Mouse (Mus musculus): ENCODE measurements around the gene Lrrc59.

Lrrc59 gene

GRCm38 (mm10) chr11:94629199-94629883 lies at the start of gene Lrrc59:
Gene Lrrc59, plus strand, starts transcription at chr11:94629767.
- DNase-seq (ENCODE audit: low spot score in 2 of 2), result peak; percentile 90 to 94

- DNase-seq (ENCODE audit: low spot score in 2 of 2), result no peak
Observed at GRCm38 (mm10) chr11:94580111-94580740, 49.3 kb upstream of the Lrrc59 start.

- DNase-seq (ENCODE audit: low spot score in 2 of 2), result no peak
Observed at GRCm38 (mm10) chr11:94585091-94585490, 44.5 kb upstream of the Lrrc59 start.

GRCm38 (mm10) chr11:94587511-94587910 lies 42.1 kb upstream of the Lrrc59 start:
- DNase-seq (ENCODE audit: low spot score in 2 of 2), result no peak

- DNase-seq (ENCODE audit: low spot score in 2 of 2), result no peak
Observed at GRCm38 (mm10) chr11:94596311-94596852, 33.2 kb upstream of the Lrrc59 start.

GRCm38 (mm10) chr11:94597319-94597718 lies 32.2 kb upstream of the Lrrc59 start:
- peak; percentile 22 to 65 for DNase-seq (ENCODE audit: low spot score in 2 of 2)

GRCm38 (mm10) chr11:94598437-94599120 lies 31.0 kb upstream of the Lrrc59 start:
- DNase-seq (ENCODE audit: low spot score in 2 of 2), result no peak

- no peak for DNase-seq (ENCODE audit: low spot score in 2 of 2)
Observed at GRCm38 (mm10) chr11:94600447-94600846, 29.1 kb upstream of the Lrrc59 start.

- peak; percentile 86 to 91 for DNase-seq (ENCODE audit: low spot score in 2 of 2)
Observed at GRCm38 (mm10) chr11:94601321-94602281, 28.0 kb upstream of the Lrrc59 start, which contains the start of gene Acsf2. Gene Acsf2, minus strand, starts transcription at chr11:94601871.

GRCm38 (mm10) chr11:94602356-94602955 lies 27.1 kb upstream of the Lrrc59 start:
- no peak for DNase-seq (ENCODE audit: low spot score in 2 of 2)

- no peak for DNase-seq (ENCODE audit: low spot score in 2 of 2)
Observed at GRCm38 (mm10) chr11:94610744-94611740, 18.5 kb upstream of the Lrrc59 start.

- DNase-seq (ENCODE audit: low spot score in 2 of 2), result no peak
Observed at GRCm38 (mm10) chr11:94614603-94615002, 15.0 kb upstream of the Lrrc59 start.

- DNase-seq (ENCODE audit: low spot score in 2 of 2), result no peak
Observed at GRCm38 (mm10) chr11:94615494-94615893, 14.1 kb upstream of the Lrrc59 start.

- DNase-seq (ENCODE audit: low spot score in 2 of 2), result no peak
Observed at GRCm38 (mm10) chr11:94617646-94618045, 11.9 kb upstream of the Lrrc59 start.

GRCm38 (mm10) chr11:94620766-94621457 lies 8.7 kb upstream of the Lrrc59 start:
- DNase-seq (ENCODE audit: low spot score in 2 of 2), result no peak

GRCm38 (mm10) chr11:94621458-94621852 lies 8.1 kb upstream of the Lrrc59 start:
- DNase-seq (ENCODE audit: low spot score in 2 of 2), result no peak

GRCm38 (mm10) chr11:94622162-94622561 lies 7.4 kb upstream of the Lrrc59 start:
- no peak for DNase-seq (ENCODE audit: low spot score in 2 of 2)

- no peak for DNase-seq (ENCODE audit: low spot score in 2 of 2)
Observed at GRCm38 (mm10) chr11:94629884-94630198, 274 bp downstream of the Lrrc59 start.

All from heart, adult 9 months (tissue).